Mouse (Mus musculus): Measurements from ENCODE around the gene Chid1. TPM values are rescaled to one million over a fixed set of nuclear protein-coding genes. Genes with fewer than 3 reads are reported as not detected.

The Chid1 gene
- polyA plus RNA-seq, 1 experiment = 37.9 TPM

- no peak overlapping the region for H3K27ac ChIP-seq (ENCODE audit: insufficient read depth, low read length)
- 69% methylated on average over 4 of the region's 4 CpGs for WGBS
- TF ChIP-seq CTCF (IDR thresholded peaks at IDR 0.05; ENCODE audit: borderline replicate concordance, insufficient read depth, low read depth, low read length) (no peak), POLR2A (IDR thresholded peaks at IDR 0.05; ENCODE audit: borderline replicate concordance, insufficient read depth, low read length) (no peak)
- H3K4me3 ChIP-seq (replicated peaks; ENCODE audit: insufficient read depth, low read depth, low read length) = no peak overlapping the region
- no peaks in the 10 kb centered on the region for H3K4me1 ChIP-seq (ENCODE audit: control insufficient read depth, insufficient read depth, low read length)
- no peak for DNase-seq
- H3K27me3 ChIP-seq (ENCODE audit: control insufficient read depth, insufficient read depth, low read length) = no peaks in the 10 kb centered on the region
Observed at GRCm38 (mm10) chr7:141558329-141558776, 18.7 kb upstream of the Chid1 start.

GRCm38 (mm10) chr7:141550464-141550863 lies 10.8 kb upstream of the Chid1 start:
- no peak overlapping the region for H3K27ac ChIP-seq (ENCODE audit: insufficient read depth, low read length)
- TF ChIP-seq CTCF (IDR thresholded peaks at IDR 0.05; ENCODE audit: borderline replicate concordance, insufficient read depth, low read depth, low read length) (no peak), POLR2A (IDR thresholded peaks at IDR 0.05; ENCODE audit: borderline replicate concordance, insufficient read depth, low read length) (no peak)
- 90% methylated on average over 2 of the region's 2 CpGs for WGBS

GRCm38 (mm10) chr7:141549432-141550061 lies 9.9 kb upstream of the Chid1 start:
- Histone ChIP-seq H3K4me1 (ENCODE audit: control insufficient read depth, insufficient read depth, low read length) (no peaks in the 10 kb centered on the region), H3K4me3 (replicated peaks; ENCODE audit: insufficient read depth, low read depth, low read length) (no peak overlapping the region), H3K27ac (ENCODE audit: insufficient read depth, low read length) (no peak overlapping the region), H3K27me3 (ENCODE audit: control insufficient read depth, insufficient read depth, low read length) (no peaks in the 10 kb centered on the region)
- no peak for DNase-seq
- TF ChIP-seq CTCF (IDR thresholded peaks at IDR 0.05; ENCODE audit: borderline replicate concordance, insufficient read depth, low read depth, low read length) (no peak), POLR2A (IDR thresholded peaks at IDR 0.05; ENCODE audit: borderline replicate concordance, insufficient read depth, low read length) (no peak)
- WGBS = 90% methylated on average over 3 of the region's 3 CpGs

More at GRCm38 (mm10) chr7:141550464-141550863, 10.8 kb upstream of the Chid1 start:
- no peak for DNase-seq
- Histone ChIP-seq H3K4me1 (ENCODE audit: control insufficient read depth, insufficient read depth, low read length) (no peaks in the 10 kb centered on the region), H3K4me3 (replicated peaks; ENCODE audit: insufficient read depth, low read depth, low read length) (no peak overlapping the region), H3K27me3 (ENCODE audit: control insufficient read depth, insufficient read depth, low read length) (no peaks in the 10 kb centered on the region)

GRCm38 (mm10) chr7:141544654-141545053 lies 5.0 kb upstream of the Chid1 start:
- peak; percentile 50 to 60 for DNase-seq
- Histone ChIP-seq H3K4me3 (replicated peaks; ENCODE audit: insufficient read depth, low read depth, low read length) (no peak overlapping the region), H3K27me3 (ENCODE audit: control insufficient read depth, insufficient read depth, low read length) (no peaks in the 10 kb centered on the region), H3K27ac (ENCODE audit: insufficient read depth, low read length) (no peak overlapping the region), H3K4me1 (ENCODE audit: control insufficient read depth, insufficient read depth, low read length) (peaks cover 20% of the 10 kb centered on the region)
- 36% methylated on average over 4 of the region's 4 CpGs for WGBS
- TF ChIP-seq POLR2A (IDR thresholded peaks at IDR 0.05; ENCODE audit: borderline replicate concordance, insufficient read depth, low read length) = no peak
- TF ChIP-seq CTCF (IDR thresholded peaks at IDR 0.05; ENCODE audit: borderline replicate concordance, insufficient read depth, low read depth, low read length) = no peak

- no peak overlapping the region for H3K4me3 ChIP-seq (replicated peaks; ENCODE audit: insufficient read depth, low read depth, low read length)
- TF ChIP-seq POLR2A (IDR thresholded peaks at IDR 0.05; ENCODE audit: borderline replicate concordance, insufficient read depth, low read length) = no peak
- TF ChIP-seq CTCF (IDR thresholded peaks at IDR 0.05; ENCODE audit: borderline replicate concordance, insufficient read depth, low read depth, low read length) = no peak
- H3K27me3 ChIP-seq (ENCODE audit: control insufficient read depth, insufficient read depth, low read length) = no peaks in the 10 kb centered on the region
- peak overlapping the region; percentile 66; the same call in 1 of the 2 replicates for H3K27ac ChIP-seq (ENCODE audit: insufficient read depth, low read length)
- WGBS = 21% methylated on average over 2 of the region's 2 CpGs
- no peak for DNase-seq
- peaks cover 24% of the 10 kb centered on the region for H3K4me1 ChIP-seq (ENCODE audit: control insufficient read depth, insufficient read depth, low read length)
Observed at GRCm38 (mm10) chr7:141542588-141542987, 2.9 kb upstream of the Chid1 start.

GRCm38 (mm10) chr7:141541681-141542080 lies 2.0 kb upstream of the Chid1 start:
- Histone ChIP-seq H3K27ac (ENCODE audit: insufficient read depth, low read length) (peak overlapping the region; percentile 58; the same call in 1 of the 2 replicates), H3K4me3 (replicated peaks; ENCODE audit: insufficient read depth, low read depth, low read length) (no peak overlapping the region), H3K4me1 (ENCODE audit: control insufficient read depth, insufficient read depth, low read length) (peaks cover 24% of the 10 kb centered on the region), H3K27me3 (ENCODE audit: control insufficient read depth, insufficient read depth, low read length) (no peaks in the 10 kb centered on the region)
- WGBS = 88% methylated on average over 4 of the region's 4 CpGs
- DNase-seq = no peak
- TF ChIP-seq POLR2A (IDR thresholded peaks at IDR 0.05; ENCODE audit: borderline replicate concordance, insufficient read depth, low read length) = no peak
- no peak for TF ChIP-seq CTCF (IDR thresholded peaks at IDR 0.05; ENCODE audit: borderline replicate concordance, insufficient read depth, low read depth, low read length)

GRCm38 (mm10) chr7:141540312-141541081 lies 840 bp upstream of the Chid1 start:
- 16% methylated on average over 13 of the region's 13 CpGs for WGBS
- Histone ChIP-seq H3K27ac (ENCODE audit: insufficient read depth, low read length) (peak overlapping the region; percentile 100), H3K27me3 (ENCODE audit: control insufficient read depth, insufficient read depth, low read length) (no peaks in the 10 kb centered on the region), H3K4me3 (replicated peaks; ENCODE audit: insufficient read depth, low read depth, low read length) (peak overlapping the region; percentile 99), H3K4me1 (ENCODE audit: control insufficient read depth, insufficient read depth, low read length) (peaks cover 24% of the 10 kb centered on the region)
- TF ChIP-seq CTCF (IDR thresholded peaks at IDR 0.05; ENCODE audit: borderline replicate concordance, insufficient read depth, low read depth, low read length) (no peak), POLR2A (IDR thresholded peaks at IDR 0.05; ENCODE audit: borderline replicate concordance, insufficient read depth, low read length) (peak; percentile 26; the same call in 1 of the 2 replicates)
- peak; percentile 93 to 95 for DNase-seq

Data from cerebellum, adult 2 months (tissue).